Mouse (Mus musculus) forelimb bud, embryonic 11.5 days (tissue): ENCODE measurements around the gene Mylk4.

Source experiments
- DNase-seq: peaks from one replicate; pipeline ENCODE4 v3.0.0-alpha.2; 2012; ENCODE audit warnings: low read depth, low spot score

The Mylk4 gene

DNA sequence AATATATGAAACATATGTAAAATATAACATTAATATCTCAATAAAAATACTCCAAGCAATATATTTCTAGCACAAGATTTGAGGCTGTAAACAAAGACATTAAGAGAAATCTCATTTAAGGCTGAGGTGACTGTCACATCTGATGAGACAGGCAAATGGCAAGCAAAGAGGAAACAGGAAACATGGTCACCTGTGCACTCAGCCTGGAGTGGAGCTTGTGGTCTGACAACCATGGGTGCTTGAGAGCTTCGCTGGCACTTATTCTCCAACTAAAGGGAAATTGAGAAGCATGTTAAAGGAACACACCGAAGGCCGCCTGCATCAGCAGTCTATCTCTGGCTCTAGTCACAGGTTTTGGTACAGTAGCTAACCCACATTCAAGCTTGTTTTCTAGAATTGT is 71.2 kb downstream of the Mylk4 start:
- DNase-seq, result no peak

DNA sequence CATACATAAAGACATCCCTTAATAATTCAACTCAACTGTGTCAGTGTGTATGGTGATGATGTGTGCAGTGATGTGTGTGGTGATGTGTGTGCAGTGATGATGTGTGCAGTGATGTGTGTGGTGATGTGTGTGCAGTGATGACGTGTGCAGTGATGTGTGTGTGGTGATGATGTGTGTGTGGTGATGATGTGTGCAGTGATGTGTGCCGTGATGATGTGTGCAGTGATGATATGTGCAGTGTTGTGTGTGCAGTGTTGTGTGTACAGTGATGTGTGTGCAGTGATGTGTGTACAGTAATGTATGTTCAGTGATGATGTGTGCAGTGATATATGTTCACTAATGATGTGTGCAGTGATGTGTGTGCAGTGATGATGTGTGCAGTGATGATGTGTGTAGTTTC is 75.9 kb downstream of the Mylk4 start:
- DNase-seq, result peak; percentile 48

DNA sequence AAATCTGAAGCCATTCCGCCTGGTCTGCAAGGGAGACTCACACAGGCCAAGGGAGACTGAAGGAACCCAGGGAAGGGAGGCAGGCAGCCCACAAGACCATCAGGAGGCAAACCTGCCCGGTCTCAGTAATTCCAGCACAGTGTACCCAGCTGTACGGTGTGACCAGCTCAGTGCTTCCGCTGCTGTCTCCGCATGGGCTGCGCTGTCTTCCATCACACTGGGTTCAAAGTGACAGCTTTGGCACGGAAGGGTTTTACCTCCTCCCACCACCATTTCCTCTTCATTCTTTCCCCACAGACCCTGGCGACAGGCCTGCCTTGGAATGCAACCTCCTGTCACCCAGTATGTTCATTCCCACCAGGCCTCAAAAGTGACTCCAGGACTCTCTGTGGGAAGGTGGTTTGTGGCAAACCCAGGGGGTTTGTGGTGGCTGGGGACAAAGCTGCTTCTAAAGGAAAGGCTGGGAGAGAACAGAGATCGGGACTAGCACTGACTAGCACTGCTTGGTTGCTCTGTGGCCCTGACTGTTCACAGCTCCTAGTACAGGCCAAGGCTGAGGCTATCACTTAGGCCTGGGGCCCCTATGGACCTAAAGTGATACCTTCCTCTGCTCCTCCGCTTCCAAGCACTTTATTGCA is 77.0 kb downstream of the Mylk4 start:
- DNase-seq, result peak; percentile 37

DNA sequence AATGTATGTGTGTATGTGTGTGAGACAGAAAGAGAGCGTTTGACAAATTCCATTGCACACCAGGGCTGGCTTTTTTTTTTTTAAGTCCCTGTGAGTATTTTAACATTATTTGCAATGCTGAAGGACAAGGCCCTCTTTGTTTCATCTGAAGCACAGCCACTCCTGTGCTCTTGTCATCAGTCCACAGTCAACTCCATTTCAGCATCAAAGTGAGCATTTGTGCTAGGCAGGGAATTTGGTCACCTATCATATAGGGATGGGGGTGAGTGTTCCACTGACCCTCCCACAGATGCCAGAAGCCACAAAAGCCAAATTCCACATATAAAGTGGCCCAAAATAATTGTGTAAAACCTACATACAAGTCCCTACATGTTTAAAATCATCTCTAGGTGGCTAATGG is 78.4 kb downstream of the Mylk4 start:
- peak; percentile 53 for DNase-seq

DNA sequence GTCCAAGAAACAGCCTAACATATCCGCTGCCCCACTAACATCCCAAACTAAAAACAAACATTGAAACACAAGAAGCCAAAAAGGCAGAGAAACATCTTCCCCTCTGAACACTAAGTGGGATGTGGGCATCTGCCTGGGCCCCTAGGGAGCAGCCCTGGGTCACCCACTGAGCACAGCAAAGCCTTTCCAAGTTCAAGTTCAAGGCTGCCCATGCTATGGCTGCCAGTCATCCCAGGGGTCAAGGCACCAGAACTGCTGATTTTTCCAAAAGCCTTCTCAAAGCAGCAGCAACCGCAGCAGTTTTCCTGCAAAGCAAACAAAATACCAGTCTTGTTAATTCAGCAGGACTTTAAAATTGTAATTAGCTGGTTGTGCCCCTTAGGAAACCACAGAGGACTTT is 78.8 kb downstream of the Mylk4 start:
- DNase-seq, result no peak

DNA sequence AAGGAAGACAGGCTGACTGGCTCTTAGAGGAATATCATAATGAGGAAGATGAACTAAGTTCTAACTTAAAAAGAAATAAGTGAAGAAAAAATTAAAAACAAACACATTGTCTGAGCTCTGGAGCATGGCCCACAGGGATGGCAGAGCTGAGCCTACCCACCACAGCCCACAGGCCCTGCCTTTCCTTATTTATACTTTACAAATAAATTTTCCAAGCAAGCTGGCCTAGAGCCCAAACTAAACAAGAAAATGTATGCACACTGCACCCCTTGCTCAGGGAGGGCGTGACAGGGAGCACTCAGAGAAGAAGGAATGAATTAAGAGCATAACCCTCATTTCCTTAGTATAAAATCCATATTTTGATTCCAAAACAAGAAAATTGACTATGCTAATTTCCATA is 82.2 kb downstream of the Mylk4 start:
- DNase-seq, result no peak

DNA sequence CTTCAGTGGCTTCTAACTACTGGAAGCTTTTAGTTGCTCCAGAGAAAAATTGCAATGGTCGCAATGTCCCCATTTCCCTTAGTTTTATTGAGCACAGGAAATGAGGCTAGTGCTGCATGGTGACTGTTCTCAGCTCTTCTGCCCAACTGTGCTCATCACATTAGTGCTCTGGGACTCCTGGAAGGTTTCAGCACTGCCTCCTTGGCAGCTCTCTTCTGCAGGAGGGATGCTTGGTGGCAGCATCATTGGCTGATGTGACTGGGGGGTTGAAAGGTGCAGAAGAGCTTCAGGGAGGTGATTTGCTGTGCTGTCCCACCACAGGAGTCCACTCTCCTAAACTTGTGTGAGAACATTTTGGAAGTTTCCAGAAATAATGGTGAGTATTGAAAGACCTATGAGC is 84.4 kb downstream of the Mylk4 start:
- DNase-seq, result no peak

DNA sequence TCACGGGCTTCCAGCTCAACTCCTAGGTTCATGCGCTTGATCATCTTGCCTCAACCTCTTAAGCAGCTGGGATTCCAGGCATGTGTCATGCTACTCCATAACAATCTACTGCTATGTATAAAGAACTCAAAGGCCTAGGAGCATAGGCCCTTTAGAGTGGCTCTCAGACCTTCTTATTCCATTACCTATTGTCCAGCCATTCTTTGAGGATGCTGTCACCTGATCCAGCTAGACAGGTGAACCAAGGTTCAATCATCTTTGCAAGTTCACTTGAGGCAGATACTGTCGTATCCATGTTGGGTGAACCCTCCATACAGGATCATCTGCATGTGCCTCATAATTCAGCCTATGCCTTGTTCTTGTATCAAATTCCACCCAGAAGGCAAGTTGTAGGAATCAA is 84.8 kb downstream of the Mylk4 start:
- no peak for DNase-seq

DNA sequence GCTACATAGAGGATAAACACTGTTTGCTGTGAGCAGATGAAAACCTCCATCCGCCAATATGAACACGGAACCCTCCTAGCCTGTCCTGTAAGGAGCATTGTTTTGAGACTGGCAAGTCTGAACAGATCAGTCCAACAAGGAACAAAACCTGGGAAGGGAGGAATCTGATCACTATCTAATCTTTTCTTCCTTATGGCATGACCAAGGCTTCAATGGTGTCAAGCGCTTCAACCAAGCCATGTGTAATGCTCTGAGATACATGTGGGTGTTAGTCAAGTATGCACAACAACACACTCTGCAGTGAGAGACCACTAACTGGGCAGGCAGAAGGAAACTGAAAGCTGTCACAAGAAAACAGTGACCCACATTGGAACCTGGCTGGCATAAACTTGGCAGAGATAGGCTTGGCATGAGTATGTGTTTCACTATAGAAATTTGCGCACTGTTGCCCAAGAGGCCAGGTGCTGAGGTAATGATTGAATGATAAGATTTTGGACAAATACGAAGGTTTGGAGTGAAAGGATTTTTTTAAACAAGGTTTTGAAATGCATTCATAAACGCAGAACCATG is 89.8 kb downstream of the Mylk4 start:
- no peak for DNase-seq

DNA sequence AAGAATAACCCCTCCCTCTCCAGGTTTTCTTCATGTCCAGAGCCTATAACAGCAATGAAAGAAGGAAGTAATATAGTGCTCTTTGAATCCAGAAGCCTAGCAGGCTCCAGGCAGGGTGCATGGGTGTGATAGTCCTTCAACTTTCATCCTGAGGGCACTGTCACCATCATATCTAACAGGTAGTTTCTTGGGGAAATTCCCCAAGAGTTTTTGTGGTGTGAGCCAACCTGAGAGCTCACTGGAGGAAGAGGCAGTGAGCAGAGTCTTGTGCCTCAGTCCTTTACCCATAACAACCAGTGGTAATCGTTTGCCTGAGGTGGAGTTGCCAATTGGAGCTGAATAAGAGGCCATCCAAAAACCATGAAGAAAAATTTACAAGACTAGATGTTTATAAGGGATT is 91.2 kb downstream of the Mylk4 start:
- DNase-seq, result no peak

DNA sequence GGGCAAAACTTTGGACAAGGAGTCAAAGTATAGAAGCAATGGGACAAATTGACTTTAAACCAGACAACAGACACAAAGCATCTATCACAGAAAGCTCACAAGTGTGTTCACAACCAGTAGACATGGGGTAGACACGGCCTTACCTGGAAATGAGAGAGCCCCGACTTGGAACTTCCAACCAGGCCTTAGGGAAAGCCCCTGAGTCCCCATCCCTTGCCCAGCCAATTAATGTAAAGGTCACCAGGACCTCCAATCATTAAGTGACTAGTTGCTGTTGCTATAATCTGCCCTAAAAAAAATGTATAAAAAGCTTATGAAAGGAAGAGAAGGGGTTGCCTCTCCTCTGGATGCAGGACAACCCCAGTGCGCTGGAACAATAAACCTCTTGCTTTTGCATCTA is 93.5 kb downstream of the Mylk4 start:
- no peak for DNase-seq

DNA sequence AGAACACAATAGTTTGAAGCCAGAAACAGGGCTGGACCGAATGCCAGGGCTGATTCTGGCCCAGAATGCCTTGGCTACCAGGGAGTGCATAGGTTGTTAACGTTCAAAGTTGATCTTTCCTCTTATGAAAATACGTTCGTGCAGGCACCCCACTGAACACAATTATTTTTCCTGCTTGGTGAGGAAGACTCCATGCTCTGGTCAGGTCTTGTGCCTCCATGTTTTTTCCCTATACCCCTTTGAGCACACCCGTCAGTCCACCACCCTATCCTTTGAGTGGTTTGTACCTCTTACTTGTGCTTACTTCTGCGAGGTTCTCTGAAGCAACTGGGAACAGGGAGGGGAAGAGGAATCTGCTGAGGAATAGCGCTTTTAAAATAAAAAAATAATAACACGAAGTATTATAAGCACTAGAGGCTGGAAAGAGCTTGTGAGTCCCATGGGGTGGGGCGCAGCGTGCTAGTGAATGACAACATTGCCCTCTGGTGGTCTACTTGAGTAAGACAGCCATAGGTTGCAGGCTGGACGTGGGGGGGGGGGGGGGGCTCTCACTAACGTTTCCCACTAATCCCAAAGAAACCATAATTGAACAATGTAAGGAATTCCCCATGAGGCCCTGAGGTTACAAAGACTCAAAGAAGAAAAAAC is 102.8 kb downstream of the Mylk4 start:
- peak; percentile 66 for DNase-seq

DNA sequence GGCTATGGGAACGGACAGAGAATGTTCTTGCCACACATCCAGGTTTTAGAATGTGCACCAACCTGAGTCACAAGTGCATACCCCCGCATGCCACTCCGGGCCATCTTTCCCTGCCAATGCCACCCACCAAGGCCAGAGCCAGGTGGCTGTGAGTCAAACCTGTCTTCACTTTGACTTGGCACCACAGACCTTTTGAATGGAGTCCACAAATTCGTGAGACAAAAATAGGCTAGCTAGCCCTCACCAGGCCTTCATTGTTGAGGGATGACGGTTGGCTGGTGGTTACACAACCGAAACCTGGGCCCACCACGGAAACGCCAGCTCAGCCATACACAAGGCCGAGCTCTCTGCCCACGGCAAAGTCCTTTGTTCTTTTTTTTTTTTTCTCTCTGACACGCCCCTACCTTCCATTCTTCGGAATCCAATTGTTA is 103.6 kb downstream of the Mylk4 start:
- no peak for DNase-seq

DNA sequence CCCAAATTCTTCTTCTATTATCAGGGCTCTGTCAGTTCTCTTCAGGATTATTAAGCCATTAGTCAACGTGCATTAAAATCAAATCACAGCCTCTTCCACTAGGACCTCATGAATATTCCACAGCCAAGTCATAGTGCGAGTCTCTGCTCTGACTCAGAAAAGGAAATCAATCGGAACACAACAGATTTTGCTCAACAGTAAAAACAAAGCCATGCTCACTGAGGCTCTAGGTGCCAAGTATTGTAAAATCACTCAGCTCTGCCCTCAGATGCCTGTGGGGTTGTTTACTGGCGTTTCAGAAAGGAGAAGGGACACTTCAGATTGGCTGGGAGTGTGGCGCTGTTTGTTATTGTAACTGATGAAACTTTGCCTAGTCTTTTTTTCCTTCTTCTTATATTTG is 104.8 kb downstream of the Mylk4 start:
- DNase-seq, result no peak

DNA sequence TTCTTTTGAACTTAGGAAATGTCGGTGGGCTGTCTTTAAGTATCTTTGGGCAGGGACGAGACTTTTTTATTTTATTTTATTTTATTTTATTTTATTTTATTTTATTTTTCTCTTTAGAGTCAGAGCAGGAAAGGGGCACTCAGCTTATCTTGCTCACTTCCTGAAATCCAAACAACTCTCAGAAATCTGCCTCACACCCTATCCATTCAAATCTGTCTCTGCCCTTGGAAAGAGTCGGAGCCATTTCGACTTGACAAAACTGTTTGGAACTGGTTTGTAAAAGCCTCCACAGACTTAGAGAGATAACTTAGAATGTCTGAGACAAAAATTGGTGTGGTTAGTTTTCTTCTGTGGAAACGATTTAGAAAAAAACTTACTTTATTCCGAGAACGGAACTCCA is 113.0 kb downstream of the Mylk4 start:
- no peak for DNase-seq

DNA sequence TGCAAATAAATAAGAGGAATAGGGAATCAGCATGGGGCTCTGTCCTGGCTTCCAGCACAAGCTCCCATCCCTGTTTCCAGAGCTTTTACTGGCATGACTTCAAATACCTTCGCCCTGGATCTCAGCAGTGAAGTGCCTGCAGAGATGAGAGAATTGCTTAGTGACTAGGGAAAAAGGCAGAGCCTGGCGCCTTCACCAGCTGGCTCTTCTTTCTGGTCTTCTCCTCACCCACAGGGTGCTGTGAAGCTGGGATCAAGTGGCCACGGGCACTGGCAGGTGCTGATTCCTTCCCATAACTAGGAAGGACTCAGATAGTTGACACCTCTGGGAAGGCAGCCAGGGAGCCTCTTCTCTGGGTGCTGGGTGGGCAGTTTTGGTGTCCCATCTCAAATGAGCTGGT is 115.5 kb downstream of the Mylk4 start:
- DNase-seq, result no peak

DNA sequence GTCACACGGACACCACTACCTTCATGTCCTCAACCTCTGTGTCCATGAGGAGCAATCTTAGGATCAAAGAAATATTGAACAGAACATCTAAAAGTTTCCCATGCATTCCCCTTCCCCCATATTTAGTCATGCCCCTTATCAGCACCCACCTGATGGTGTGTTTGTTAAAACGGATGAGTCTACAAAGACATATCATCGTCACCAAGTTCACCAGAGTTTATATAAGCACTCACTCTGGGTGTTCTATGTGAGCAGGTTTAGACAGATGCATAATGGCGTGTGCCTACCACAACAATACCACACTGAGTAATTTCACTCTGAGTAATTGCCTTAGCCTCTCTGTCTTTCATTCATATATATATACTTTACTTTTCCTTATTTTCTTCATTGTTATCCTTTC is 116.4 kb downstream of the Mylk4 start:
- no peak for DNase-seq

DNA sequence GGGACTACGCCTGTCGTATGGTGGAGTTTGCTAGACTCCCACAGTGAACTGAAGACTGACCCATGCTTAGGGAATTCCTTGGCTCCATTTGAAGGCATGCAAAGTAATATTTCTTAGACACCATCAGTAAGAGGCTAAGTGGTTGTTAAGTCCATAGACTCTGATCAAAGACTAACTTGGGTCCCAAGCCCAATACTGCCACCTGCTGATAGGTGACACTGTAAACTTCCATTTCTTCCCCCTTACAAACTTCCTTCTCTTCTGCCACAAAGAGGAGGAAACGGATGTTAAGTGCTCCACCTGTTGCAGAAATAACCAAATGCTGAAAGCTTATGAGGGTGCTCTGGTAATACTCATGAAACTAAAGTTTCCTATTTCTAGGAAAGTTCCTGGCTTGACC is 121.7 kb downstream of the Mylk4 start:
- DNase-seq, result no peak

DNA sequence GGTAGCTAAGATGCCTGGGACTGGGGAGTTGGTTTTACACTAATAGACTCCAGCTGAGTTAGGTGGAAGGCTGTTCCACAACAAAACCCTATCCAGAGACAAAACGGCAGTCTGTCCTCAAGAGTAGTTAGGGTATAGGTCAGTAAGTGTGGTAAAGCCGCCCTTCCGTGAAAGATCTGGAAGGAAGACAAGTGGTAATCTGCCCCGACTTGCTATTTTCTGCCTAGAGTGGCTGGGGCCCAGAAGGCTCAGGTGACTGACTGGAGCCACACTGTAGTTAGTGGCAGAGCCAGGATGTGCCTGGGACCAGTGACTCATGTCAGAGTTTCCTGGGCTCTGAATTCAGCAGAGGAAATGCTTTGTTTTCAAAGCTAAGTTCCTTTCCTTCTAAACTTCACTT is 123.5 kb downstream of the Mylk4 start:
- no peak for DNase-seq

DNA sequence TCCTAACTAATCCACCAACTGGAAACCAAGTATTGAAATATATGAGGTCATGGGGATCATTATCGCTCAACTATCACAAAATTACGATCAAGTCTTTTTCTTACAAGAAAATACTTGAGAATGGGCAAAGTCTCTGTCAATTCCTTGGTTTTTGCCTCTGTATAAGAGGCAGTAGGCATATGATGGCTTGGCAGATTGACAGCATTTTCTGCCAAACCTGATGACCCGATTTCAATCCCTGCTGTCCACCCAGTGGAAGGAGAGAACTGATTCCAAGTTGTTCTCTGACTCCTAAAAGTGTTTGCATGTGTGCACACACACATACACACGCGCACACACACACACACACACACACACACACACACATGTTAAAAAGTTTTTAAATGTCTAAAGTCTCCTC is 124.5 kb downstream of the Mylk4 start:
- no peak for DNase-seq

DNA sequence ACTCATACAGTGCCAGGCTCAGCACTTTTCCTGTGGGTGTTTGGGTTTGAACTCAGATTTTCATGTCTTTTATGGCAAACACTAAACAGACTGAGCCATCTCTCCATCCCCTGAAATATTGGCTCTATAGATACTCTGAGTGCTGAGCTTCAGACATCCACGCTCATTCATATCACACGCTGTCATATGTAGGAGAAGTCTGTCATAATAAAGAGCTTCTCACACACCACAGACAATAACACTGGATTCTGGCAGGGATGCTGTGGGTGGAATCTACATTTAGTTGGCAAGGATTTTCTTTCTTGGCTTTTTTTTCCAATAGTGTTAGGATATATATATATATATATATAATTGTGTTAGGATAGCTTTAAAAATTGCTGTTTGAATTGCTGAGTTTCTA is 126.2 kb downstream of the Mylk4 start:
- DNase-seq, result no peak
